Mouse (Mus musculus): ENCODE measurements around the gene Ccdc87. TPM values are rescaled to one million over a fixed set of nuclear protein-coding genes. Genes with fewer than 3 reads are reported as not detected.
A peak's percentile ranks its signal among the peaks of the same experiment; 100 is the strongest.

Ccdc87 gene
- polyA plus RNA-seq, 1 experiment, result 0.26 TPM

DNA sequence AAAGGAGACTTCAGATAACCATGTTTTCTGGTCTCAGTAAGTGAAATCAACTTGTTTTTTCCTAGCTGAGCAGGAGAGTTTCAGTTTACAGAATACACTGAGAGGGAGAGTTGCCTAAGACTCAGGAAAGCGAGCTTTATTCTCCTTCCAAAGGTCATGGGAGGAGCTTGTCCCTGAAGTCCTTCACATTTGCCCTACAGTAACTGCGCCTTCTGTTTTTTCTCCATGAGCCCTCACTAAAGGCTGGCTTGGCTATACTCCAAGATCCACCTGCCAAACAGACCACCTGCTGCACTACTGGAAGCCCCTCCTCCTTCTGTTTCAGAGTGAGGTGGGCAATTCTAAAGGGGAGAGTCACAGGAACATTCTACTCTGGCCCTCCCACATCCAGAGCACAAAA lies 3.1 kb upstream of the Ccdc87 start:
- Histone ChIP-seq H3K27ac (ENCODE audit: insufficient read depth, low read length) (no peak overlapping the region), H3K4me3 (ENCODE audit: insufficient read depth, low read length) (no peak overlapping the region), H3K4me1 (ENCODE audit: control insufficient read depth, insufficient read depth, low read length) (no peaks in the 10 kb centered on the region)
- TF ChIP-seq POLR2A (IDR thresholded peaks at IDR 0.05; ENCODE audit: low read depth, low read length), result no peak
- TF ChIP-seq CTCF (IDR thresholded peaks at IDR 0.05; ENCODE audit: borderline replicate concordance, insufficient read depth, low read length), result no peak

DNA sequence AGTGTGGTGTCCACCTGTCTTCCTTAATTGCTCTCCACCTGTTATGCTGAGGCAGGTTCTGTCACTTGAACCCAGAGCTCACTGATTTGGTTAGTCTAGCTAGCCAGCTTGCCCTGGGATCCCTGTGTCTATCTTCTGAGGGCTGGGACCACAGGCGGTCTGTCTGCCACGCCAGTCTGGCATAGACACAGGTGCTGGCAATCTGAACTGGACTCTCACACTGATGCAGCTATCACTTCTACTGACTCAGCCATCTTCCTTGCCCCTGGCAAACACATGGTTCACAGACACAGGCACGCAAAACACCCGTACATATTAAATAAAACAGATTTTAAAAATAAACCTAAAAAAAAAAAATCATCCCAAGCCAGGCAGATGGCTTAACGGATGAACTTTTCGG lies 2.1 kb upstream of the Ccdc87 start:
- Histone ChIP-seq H3K4me3 (ENCODE audit: insufficient read depth, low read length) (no peak overlapping the region), H3K4me1 (ENCODE audit: control insufficient read depth, insufficient read depth, low read length) (no peaks in the 10 kb centered on the region)

DNA sequence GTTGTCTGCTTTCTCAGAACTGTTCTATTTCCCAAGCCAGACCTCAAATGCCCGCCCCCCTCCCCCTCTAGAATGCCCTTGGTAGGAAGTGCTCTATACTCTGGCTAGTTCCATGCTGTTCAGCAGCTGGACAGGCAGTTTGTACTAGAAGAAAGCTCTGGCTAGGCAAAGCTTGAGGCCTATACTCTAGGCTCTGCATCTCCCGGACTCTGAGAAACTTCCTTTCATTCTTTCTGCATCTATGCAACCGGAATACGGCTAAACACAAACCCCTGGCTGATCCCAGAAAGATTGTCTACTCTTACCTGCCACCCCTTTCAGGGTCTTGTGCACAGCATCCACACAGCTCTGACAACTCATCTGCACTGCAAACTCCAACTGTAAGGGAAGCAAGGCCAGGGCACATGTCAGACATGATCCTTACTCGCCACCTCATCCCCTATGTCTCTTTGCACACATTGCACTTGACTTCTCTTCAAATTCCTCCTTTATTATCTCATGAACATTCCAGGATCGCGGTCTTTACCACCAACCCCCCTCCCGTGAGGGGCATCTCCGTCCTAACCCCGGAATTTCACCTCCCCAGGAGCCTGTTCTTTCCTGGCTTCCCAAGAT lies 533 bp upstream of the Ccdc87 start:
- Histone ChIP-seq H3K27ac (ENCODE audit: insufficient read depth, low read length) (no peak overlapping the region), H3K4me1 (ENCODE audit: control insufficient read depth, insufficient read depth, low read length) (no peaks in the 10 kb centered on the region), H3K4me3 (ENCODE audit: insufficient read depth, low read length) (peak overlapping the region; percentile 74)
- TF ChIP-seq POLR2A (IDR thresholded peaks at IDR 0.05; ENCODE audit: low read depth, low read length) (no peak), CTCF (IDR thresholded peaks at IDR 0.05; ENCODE audit: borderline replicate concordance, insufficient read depth, low read length) (no peak)

More for the DNA sequence above, 2.1 kb upstream of the Ccdc87 start:
- TF ChIP-seq CTCF (IDR thresholded peaks at IDR 0.05; ENCODE audit: borderline replicate concordance, insufficient read depth, low read length), result no peak
- TF ChIP-seq POLR2A (IDR thresholded peaks at IDR 0.05; ENCODE audit: low read depth, low read length), result no peak
- H3K27ac ChIP-seq (ENCODE audit: insufficient read depth, low read length), result no peak overlapping the region

DNA sequence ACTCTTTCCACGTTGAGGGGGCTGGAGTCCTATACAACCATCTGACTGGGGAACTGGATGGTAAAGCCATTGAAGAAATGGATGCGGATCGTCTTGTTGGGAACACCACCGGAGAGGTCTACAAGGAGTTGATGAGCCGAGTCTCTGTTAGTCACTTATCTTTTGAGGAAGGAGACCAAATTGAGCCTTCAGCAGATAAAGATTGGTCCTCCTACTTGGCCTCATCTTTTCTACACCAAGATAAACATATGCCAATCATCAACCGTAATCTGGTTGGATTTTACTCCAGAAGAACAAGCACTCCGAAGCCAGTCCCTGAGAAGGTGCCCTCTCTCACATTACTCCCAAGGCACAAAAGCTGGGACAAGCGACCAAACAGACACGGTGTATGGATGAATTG lies 1.7 kb downstream of the Ccdc87 start:
- Histone ChIP-seq H3K4me3 (ENCODE audit: insufficient read depth, low read length) (no peak overlapping the region), H3K4me1 (ENCODE audit: control insufficient read depth, insufficient read depth, low read length) (no peaks in the 10 kb centered on the region), H3K27ac (ENCODE audit: insufficient read depth, low read length) (no peak overlapping the region)
- TF ChIP-seq CTCF (IDR thresholded peaks at IDR 0.05; ENCODE audit: borderline replicate concordance, insufficient read depth, low read length) (no peak), POLR2A (IDR thresholded peaks at IDR 0.05; ENCODE audit: low read depth, low read length) (no peak)

DNA sequence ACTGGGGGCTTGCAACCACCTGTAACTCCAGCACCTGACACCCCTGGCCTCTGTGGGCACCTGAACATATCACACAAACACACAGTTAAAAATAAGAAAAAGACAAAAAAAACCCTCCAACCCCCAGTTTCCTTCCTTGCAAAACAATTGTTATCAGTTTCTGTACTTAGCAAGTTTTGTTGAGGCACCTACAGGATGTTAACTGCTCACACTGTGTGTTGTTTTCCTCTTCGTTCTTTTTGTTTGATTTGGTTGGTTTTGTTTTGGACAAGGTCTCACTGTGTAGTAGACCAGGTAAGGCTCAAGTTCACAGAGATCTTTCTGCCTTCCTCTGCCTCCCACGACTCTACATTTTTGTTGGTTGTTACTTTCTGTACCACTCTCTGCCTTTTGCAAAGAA lies 3.4 kb downstream of the Ccdc87 start:
- no peaks in the 10 kb centered on the region for H3K4me1 ChIP-seq (ENCODE audit: control insufficient read depth, insufficient read depth, low read length)
- TF ChIP-seq POLR2A (IDR thresholded peaks at IDR 0.05; ENCODE audit: low read depth, low read length) (no peak), CTCF (IDR thresholded peaks at IDR 0.05; ENCODE audit: borderline replicate concordance, insufficient read depth, low read length) (no peak)
- no peak overlapping the region for H3K4me3 ChIP-seq (ENCODE audit: insufficient read depth, low read length)
- no peak overlapping the region for H3K27ac ChIP-seq (ENCODE audit: insufficient read depth, low read length)

DNA sequence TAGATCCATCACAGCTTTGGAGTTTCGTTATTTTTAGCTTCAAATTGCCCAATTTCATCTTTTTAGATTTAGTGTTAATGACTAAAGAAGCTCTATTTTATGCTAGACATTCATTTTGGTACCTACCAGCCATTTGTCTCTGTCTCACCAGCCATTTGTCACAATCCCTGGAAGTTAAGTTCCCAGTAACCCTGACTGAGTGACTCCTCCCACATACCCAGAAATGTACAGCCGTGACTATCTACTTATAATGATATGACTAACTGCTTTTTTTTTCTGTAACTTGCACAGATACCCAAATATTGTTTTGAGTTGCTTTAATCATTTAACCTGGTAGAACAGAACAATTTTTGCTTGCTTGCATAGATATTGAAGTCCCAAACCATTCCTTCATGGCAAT lies 6.7 kb downstream of the Ccdc87 start:
- H3K27ac ChIP-seq (ENCODE audit: insufficient read depth, low read length), result no peak overlapping the region
- no peaks in the 10 kb centered on the region for H3K4me1 ChIP-seq (ENCODE audit: control insufficient read depth, insufficient read depth, low read length)
- H3K4me3 ChIP-seq (ENCODE audit: insufficient read depth, low read length), result no peak overlapping the region
- TF ChIP-seq CTCF (IDR thresholded peaks at IDR 0.05; ENCODE audit: borderline replicate concordance, insufficient read depth, low read length), result no peak
- TF ChIP-seq POLR2A (IDR thresholded peaks at IDR 0.05; ENCODE audit: low read depth, low read length), result no peak

DNA sequence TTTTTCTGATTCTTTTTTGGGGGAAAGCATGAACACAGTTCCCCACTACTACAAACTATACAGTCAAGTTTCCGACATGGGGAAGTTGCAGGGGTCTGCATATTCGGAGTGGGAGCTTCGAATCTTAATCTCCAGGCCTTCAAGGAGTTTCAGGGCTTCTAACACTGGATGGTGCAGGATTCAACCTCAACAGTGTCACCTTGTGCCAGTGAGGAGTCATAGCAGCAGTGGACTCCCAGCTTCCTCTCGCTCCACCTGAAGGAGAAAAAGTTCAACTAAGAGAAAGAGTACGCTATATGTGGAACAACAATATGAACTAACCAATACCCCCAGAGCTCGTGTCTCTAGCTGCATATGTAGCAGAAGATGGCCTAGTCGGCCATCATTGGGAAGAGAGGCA lies 8.3 kb downstream of the Ccdc87 start:
- no peaks in the 10 kb centered on the region for H3K4me1 ChIP-seq (ENCODE audit: control insufficient read depth, insufficient read depth, low read length)
- H3K27ac ChIP-seq (ENCODE audit: insufficient read depth, low read length), result no peak overlapping the region
- TF ChIP-seq CTCF (IDR thresholded peaks at IDR 0.05; ENCODE audit: borderline replicate concordance, insufficient read depth, low read length) (peak; percentile 62; the same call in 1 of the 2 replicates), POLR2A (IDR thresholded peaks at IDR 0.05; ENCODE audit: low read depth, low read length) (no peak)
- H3K4me3 ChIP-seq (ENCODE audit: insufficient read depth, low read length), result no peak overlapping the region

DNA sequence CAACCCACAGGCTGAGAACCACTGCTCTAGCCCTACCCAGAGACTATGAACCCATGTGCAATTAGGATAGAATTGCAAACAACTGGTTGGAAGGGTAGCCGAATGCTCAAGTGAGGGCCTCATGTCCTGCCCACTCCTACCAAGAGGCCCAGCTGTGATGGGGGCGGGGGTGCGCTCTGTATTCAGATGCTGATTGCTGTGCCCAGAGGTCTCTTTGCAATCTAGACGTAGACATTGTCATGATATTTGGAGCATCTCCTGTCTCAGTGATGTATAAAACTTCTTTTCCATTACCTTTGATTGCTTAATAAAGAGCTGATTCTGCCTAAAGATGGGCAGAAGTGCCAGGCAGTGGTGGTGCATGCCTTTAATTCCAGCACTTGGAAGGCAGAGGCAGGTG lies 10.6 kb downstream of the Ccdc87 start:
- Histone ChIP-seq H3K4me3 (ENCODE audit: insufficient read depth, low read length) (no peak overlapping the region), H3K4me1 (ENCODE audit: control insufficient read depth, insufficient read depth, low read length) (no peaks in the 10 kb centered on the region), H3K27ac (ENCODE audit: insufficient read depth, low read length) (no peak overlapping the region)
- no peak for TF ChIP-seq CTCF (IDR thresholded peaks at IDR 0.05; ENCODE audit: borderline replicate concordance, insufficient read depth, low read length)
- no peak for TF ChIP-seq POLR2A (IDR thresholded peaks at IDR 0.05; ENCODE audit: low read depth, low read length)

DNA sequence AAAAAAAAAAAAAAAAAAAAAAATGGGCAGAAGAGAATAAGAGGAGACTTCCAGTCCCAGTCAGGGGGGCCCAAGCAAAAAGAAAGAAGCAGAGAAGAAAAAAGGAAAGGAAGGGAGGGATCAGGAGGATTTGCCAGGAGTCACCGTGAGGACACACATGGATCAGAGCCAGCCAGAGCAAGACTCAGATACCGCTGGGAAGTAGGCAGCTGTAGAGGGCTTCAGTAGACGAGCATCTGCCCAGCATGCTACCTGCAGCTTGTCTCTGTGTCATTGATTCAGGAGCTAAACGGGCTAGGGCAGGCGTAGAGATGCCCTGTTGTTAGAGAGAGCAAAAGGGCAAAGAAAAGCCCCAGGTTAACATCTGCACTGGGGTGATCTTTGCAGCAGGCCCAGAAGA lies 11.1 kb downstream of the Ccdc87 start:
- TF ChIP-seq POLR2A (IDR thresholded peaks at IDR 0.05; ENCODE audit: low read depth, low read length), result no peak
- no peak for TF ChIP-seq CTCF (IDR thresholded peaks at IDR 0.05; ENCODE audit: borderline replicate concordance, insufficient read depth, low read length)
- Histone ChIP-seq H3K4me3 (ENCODE audit: insufficient read depth, low read length) (no peak overlapping the region), H3K27ac (ENCODE audit: insufficient read depth, low read length) (no peak overlapping the region), H3K4me1 (ENCODE audit: control insufficient read depth, insufficient read depth, low read length) (no peaks in the 10 kb centered on the region)

DNA sequence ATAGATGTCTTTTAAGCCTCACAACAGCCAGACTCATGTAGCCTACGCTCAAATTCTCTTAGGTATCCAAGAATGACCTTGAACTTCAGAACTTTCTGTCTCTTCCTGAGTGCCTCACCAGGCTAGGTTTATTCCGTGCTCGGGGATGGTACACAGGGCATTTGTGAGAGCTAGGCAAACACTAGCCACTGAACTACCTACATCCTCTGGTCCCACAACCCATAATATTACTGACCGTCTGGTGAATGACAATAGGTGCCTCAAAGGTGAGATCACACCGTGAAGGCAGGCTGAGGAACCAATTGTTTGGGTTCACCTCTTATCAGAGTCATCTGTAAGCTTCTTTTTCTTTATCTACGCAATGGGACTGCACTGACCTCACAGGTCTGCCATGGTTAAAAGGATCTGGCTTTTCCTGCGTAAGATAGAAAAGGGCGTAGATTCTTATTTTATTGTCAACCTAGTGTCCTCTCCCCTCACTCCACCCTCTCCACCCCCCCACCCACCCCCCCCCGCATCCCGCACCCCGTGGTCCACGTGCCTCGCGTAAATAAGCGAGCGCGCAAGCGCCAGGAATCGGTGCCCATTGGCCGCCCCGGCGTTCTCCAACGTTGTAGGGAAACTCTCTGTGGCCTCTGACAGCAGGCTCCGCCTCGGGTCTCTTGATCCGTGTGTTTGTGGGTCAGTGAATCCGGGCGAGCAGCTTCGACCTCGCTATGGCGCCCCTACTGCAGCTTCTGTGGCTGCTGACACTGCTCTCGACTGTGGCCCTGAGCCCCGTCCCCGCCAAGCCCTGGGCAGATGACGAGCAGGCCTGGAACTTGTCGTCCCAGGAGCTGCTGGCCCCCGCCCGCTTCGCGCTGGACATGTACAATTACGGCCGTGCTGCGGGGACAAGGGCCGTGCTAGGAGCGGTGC lies 15.6 kb downstream of the Ccdc87 start, which contains the start of gene Ctsf:
Ctsf (plus strand) TSS at position 579 of the 918 bp plus-strand sequence.
- Histone ChIP-seq H3K27ac (ENCODE audit: insufficient read depth, low read length) (no peak within 1 kb of the TSS), H3K4me1 (ENCODE audit: control insufficient read depth, insufficient read depth, low read length) (no peaks in the 10 kb centered on the region), H3K4me3 (ENCODE audit: insufficient read depth, low read length) (peak within 1 kb of the TSS; percentile 43)
- peak; percentile 59 for TF ChIP-seq POLR2A (IDR thresholded peaks at IDR 0.05; ENCODE audit: low read depth, low read length)
- no peak for TF ChIP-seq CTCF (IDR thresholded peaks at IDR 0.05; ENCODE audit: borderline replicate concordance, insufficient read depth, low read length)

Data from embryonic fibroblast, embryonic 13.5 days (primary cell).